Mouse (Mus musculus): ENCODE data around the gene Col6a3. TPM values are rescaled to one million over a fixed set of nuclear protein-coding genes. Genes with fewer than 3 reads are reported as not detected.

The Col6a3 gene
- polyA plus RNA-seq, 1 experiment from 2014 or later: 19.5 TPM

GRCm38 (mm10) chr1:90830006-90830405 lies 13.8 kb downstream of the Col6a3 start:
- Histone ChIP-seq H3K27ac (replicated peaks; ENCODE audit: low read depth, low read length) (no peak overlapping the region), H3K4me1 (ENCODE audit: control insufficient read depth, insufficient read depth, low read length) (no peaks in the 10 kb centered on the region), H3K9ac (replicated peaks; ENCODE audit: low read length) (no peak overlapping the region), H3K27me3 (ENCODE audit: control insufficient read depth, insufficient read depth, low read length) (no peaks in the 10 kb centered on the region), H3K4me3 (ENCODE audit: low read depth, low read length) (no peak overlapping the region), H3K9me3 (replicated peaks; ENCODE audit: control insufficient read depth, low read length) (no peaks in the 10 kb centered on the region), H3K4me2 (ENCODE audit: low read depth, low read length) (no peak overlapping the region), H3K36me3 (replicated peaks; ENCODE audit: control insufficient read depth, insufficient read depth, low read depth, low read length) (no peaks in the 10 kb centered on the region)
- WGBS: 52% methylated on average over 6 of the region's 6 CpGs
- no peak for ATAC-seq (replicated peaks; ENCODE audit: insufficient number of reproducible peaks, low FRiP score, low TSS enrichment, low read depth)
- no peak for DNase-seq (ENCODE audit: low spot score)

- Histone ChIP-seq H3K27me3 (ENCODE audit: control insufficient read depth, insufficient read depth, low read length) (no peaks in the 10 kb centered on the region), H3K9ac (replicated peaks; ENCODE audit: low read length) (no peak overlapping the region), H3K36me3 (replicated peaks; ENCODE audit: control insufficient read depth, insufficient read depth, low read depth, low read length) (no peaks in the 10 kb centered on the region), H3K27ac (replicated peaks; ENCODE audit: low read depth, low read length) (no peak overlapping the region), H3K4me3 (ENCODE audit: low read depth, low read length) (no peak overlapping the region), H3K4me2 (ENCODE audit: low read depth, low read length) (no peak overlapping the region), H3K4me1 (ENCODE audit: control insufficient read depth, insufficient read depth, low read length) (no peaks in the 10 kb centered on the region), H3K9me3 (replicated peaks; ENCODE audit: control insufficient read depth, low read length) (no peaks in the 10 kb centered on the region)
- WGBS: 82% methylated on average over 15 of the region's 15 CpGs
- DNase-seq (ENCODE audit: low spot score): no peak
- ATAC-seq (replicated peaks; ENCODE audit: insufficient number of reproducible peaks, low FRiP score, low TSS enrichment, low read depth): no peak
These were observed 30.5 kb downstream of the Col6a3 start for GRCm38 (mm10) chr1:90813226-90813625.

- Histone ChIP-seq H3K9ac (replicated peaks; ENCODE audit: low read length) (no peak overlapping the region), H3K27me3 (ENCODE audit: control insufficient read depth, insufficient read depth, low read length) (no peaks in the 10 kb centered on the region), H3K9me3 (replicated peaks; ENCODE audit: control insufficient read depth, low read length) (no peaks in the 10 kb centered on the region), H3K4me1 (ENCODE audit: control insufficient read depth, insufficient read depth, low read length) (no peaks in the 10 kb centered on the region), H3K36me3 (replicated peaks; ENCODE audit: control insufficient read depth, insufficient read depth, low read depth, low read length) (no peaks in the 10 kb centered on the region), H3K27ac (replicated peaks; ENCODE audit: low read depth, low read length) (no peak overlapping the region), H3K4me3 (ENCODE audit: low read depth, low read length) (no peak overlapping the region), H3K4me2 (ENCODE audit: low read depth, low read length) (no peak overlapping the region)
- DNase-seq (ENCODE audit: low spot score): no peak
- ATAC-seq (replicated peaks; ENCODE audit: insufficient number of reproducible peaks, low FRiP score, low TSS enrichment, low read depth): no peak
- WGBS: 72% methylated on average over 9 of the region's 9 CpGs
These were observed 34.8 kb downstream of the Col6a3 start for GRCm38 (mm10) chr1:90808930-90809329.

GRCm38 (mm10) chr1:90803104-90803503 lies 40.7 kb downstream of the Col6a3 start:
- Histone ChIP-seq H3K9me3 (replicated peaks; ENCODE audit: control insufficient read depth, low read length) (no peaks in the 10 kb centered on the region), H3K4me2 (ENCODE audit: low read depth, low read length) (no peak overlapping the region), H3K4me1 (ENCODE audit: control insufficient read depth, insufficient read depth, low read length) (no peaks in the 10 kb centered on the region), H3K9ac (replicated peaks; ENCODE audit: low read length) (no peak overlapping the region), H3K36me3 (replicated peaks; ENCODE audit: control insufficient read depth, insufficient read depth, low read depth, low read length) (no peaks in the 10 kb centered on the region), H3K4me3 (ENCODE audit: low read depth, low read length) (no peak overlapping the region), H3K27ac (replicated peaks; ENCODE audit: low read depth, low read length) (no peak overlapping the region), H3K27me3 (ENCODE audit: control insufficient read depth, insufficient read depth, low read length) (no peaks in the 10 kb centered on the region)
- WGBS: 70% methylated on average over 4 of the region's 4 CpGs
- DNase-seq (ENCODE audit: low spot score) (no peak), ATAC-seq (replicated peaks; ENCODE audit: insufficient number of reproducible peaks, low FRiP score, low TSS enrichment, low read depth) (no peak)

- no peaks in the 10 kb centered on the region for H3K36me3 ChIP-seq (replicated peaks; ENCODE audit: control insufficient read depth, insufficient read depth, low read depth, low read length)
- H3K27me3 ChIP-seq (ENCODE audit: control insufficient read depth, insufficient read depth, low read length): no peaks in the 10 kb centered on the region
- H3K4me3 ChIP-seq (ENCODE audit: low read depth, low read length): no peak overlapping the region
- no peak overlapping the region for H3K9ac ChIP-seq (replicated peaks; ENCODE audit: low read length)
- no peaks in the 10 kb centered on the region for H3K9me3 ChIP-seq (replicated peaks; ENCODE audit: control insufficient read depth, low read length)
- H3K4me1 ChIP-seq (ENCODE audit: control insufficient read depth, insufficient read depth, low read length): no peaks in the 10 kb centered on the region
- no peak overlapping the region for H3K27ac ChIP-seq (replicated peaks; ENCODE audit: low read depth, low read length)
- WGBS: 77% methylated on average over 13 of the region's 13 CpGs
- H3K4me2 ChIP-seq (ENCODE audit: low read depth, low read length): no peak overlapping the region
- no peak for DNase-seq (ENCODE audit: low spot score)
- no peak for ATAC-seq (replicated peaks; ENCODE audit: insufficient number of reproducible peaks, low FRiP score, low TSS enrichment, low read depth)
These were observed 42.7 kb downstream of the Col6a3 start for GRCm38 (mm10) chr1:90801067-90801466.

GRCm38 (mm10) chr1:90800466-90800865 lies 43.3 kb downstream of the Col6a3 start:
- 90% methylated on average over 3 of the region's 3 CpGs for WGBS
- Histone ChIP-seq H3K4me2 (ENCODE audit: low read depth, low read length) (no peak overlapping the region), H3K4me3 (ENCODE audit: low read depth, low read length) (no peak overlapping the region), H3K9me3 (replicated peaks; ENCODE audit: control insufficient read depth, low read length) (no peaks in the 10 kb centered on the region), H3K4me1 (ENCODE audit: control insufficient read depth, insufficient read depth, low read length) (no peaks in the 10 kb centered on the region), H3K9ac (replicated peaks; ENCODE audit: low read length) (no peak overlapping the region), H3K27me3 (ENCODE audit: control insufficient read depth, insufficient read depth, low read length) (no peaks in the 10 kb centered on the region), H3K27ac (replicated peaks; ENCODE audit: low read depth, low read length) (no peak overlapping the region), H3K36me3 (replicated peaks; ENCODE audit: control insufficient read depth, insufficient read depth, low read depth, low read length) (no peaks in the 10 kb centered on the region)
- ATAC-seq (replicated peaks; ENCODE audit: insufficient number of reproducible peaks, low FRiP score, low TSS enrichment, low read depth): no peak
- DNase-seq (ENCODE audit: low spot score): no peak

GRCm38 (mm10) chr1:90797276-90797891 lies 46.4 kb downstream of the Col6a3 start:
- no peak overlapping the region for H3K4me2 ChIP-seq (ENCODE audit: low read depth, low read length)
- no peaks in the 10 kb centered on the region for H3K27me3 ChIP-seq (ENCODE audit: control insufficient read depth, insufficient read depth, low read length)
- 83% methylated on average over 6 of the region's 6 CpGs for WGBS
- H3K36me3 ChIP-seq (replicated peaks; ENCODE audit: control insufficient read depth, insufficient read depth, low read depth, low read length): no peaks in the 10 kb centered on the region; the same call in 1 of the 2 replicates
- no peak for DNase-seq (ENCODE audit: low spot score)
- H3K4me3 ChIP-seq (ENCODE audit: low read depth, low read length): no peak overlapping the region
- H3K4me1 ChIP-seq (ENCODE audit: control insufficient read depth, insufficient read depth, low read length): no peaks in the 10 kb centered on the region
- no peak overlapping the region for H3K9ac ChIP-seq (replicated peaks; ENCODE audit: low read length)
- no peaks in the 10 kb centered on the region for H3K9me3 ChIP-seq (replicated peaks; ENCODE audit: control insufficient read depth, low read length)
- no peak for ATAC-seq (replicated peaks; ENCODE audit: insufficient number of reproducible peaks, low FRiP score, low TSS enrichment, low read depth)
- no peak overlapping the region for H3K27ac ChIP-seq (replicated peaks; ENCODE audit: low read depth, low read length)

- no peak overlapping the region for H3K4me3 ChIP-seq (ENCODE audit: low read depth, low read length)
- H3K9me3 ChIP-seq (replicated peaks; ENCODE audit: control insufficient read depth, low read length): no peaks in the 10 kb centered on the region
- no peaks in the 10 kb centered on the region for H3K27me3 ChIP-seq (ENCODE audit: control insufficient read depth, insufficient read depth, low read length)
- H3K36me3 ChIP-seq (replicated peaks; ENCODE audit: control insufficient read depth, insufficient read depth, low read depth, low read length): no peaks in the 10 kb centered on the region; the same call in 1 of the 2 replicates
- H3K9ac ChIP-seq (replicated peaks; ENCODE audit: low read length): no peak overlapping the region
- DNase-seq (ENCODE audit: low spot score): no peak
- ATAC-seq (replicated peaks; ENCODE audit: insufficient number of reproducible peaks, low FRiP score, low TSS enrichment, low read depth): no peak
- H3K27ac ChIP-seq (replicated peaks; ENCODE audit: low read depth, low read length): no peak overlapping the region
- WGBS: 89% methylated on average over 4 of the region's 4 CpGs
- no peaks in the 10 kb centered on the region for H3K4me1 ChIP-seq (ENCODE audit: control insufficient read depth, insufficient read depth, low read length)
- H3K4me2 ChIP-seq (ENCODE audit: low read depth, low read length): no peak overlapping the region
These were observed 50.4 kb downstream of the Col6a3 start for GRCm38 (mm10) chr1:90793368-90793767.
